Comparison of ENCODE assay signal across 8 mouse cellular contexts in genomic region chr16:30060412-30060811, GRCm38 (mm10). TPM values are rescaled to one million over a fixed set of nuclear protein-coding genes. Genes with fewer than 3 reads are reported as not detected.
DNase-seq lines count a peak whose midpoint lies in the region; ATAC-seq lines count a peak whose summit lies in the region.

No protein-coding gene starts in this region.

- peaks cover 57% of the 10 kb centered on the region for H3K27me3 ChIP-seq in hindbrain, embryonic 15.5 days
- peaks cover 71% of the 10 kb centered on the region for H3K27me3 ChIP-seq in hindbrain, embryonic 12.5 days
- H3K27me3 ChIP-seq in forebrain, embryonic 16.5 days (replicated peaks; ENCODE audit: control insufficient read depth, insufficient read depth, low read length), result peaks cover 13% of the 10 kb centered on the region
- H3K27me3 ChIP-seq in midbrain, embryonic 11.5 days (ENCODE audit: control insufficient read depth, insufficient read depth, low read length), result peaks cover 48% of the 10 kb centered on the region

- 0 out of 2 replicates have a peak overlapping the region, but pooled peaks have one; percentile 18 for H3K27ac ChIP-seq in hindbrain, embryonic 15.5 days (replicated peaks)
- H3K27ac ChIP-seq in hindbrain, embryonic 12.5 days, result no peak overlapping the region
- no peak overlapping the region for H3K27ac ChIP-seq in forebrain, embryonic 16.5 days (ENCODE audit: low read length)
- H3K27ac ChIP-seq in midbrain, embryonic 11.5 days (ENCODE audit: low read depth, low read length), result no peak overlapping the region

- WGBS in hindbrain, embryonic 15.5 days, result 5% methylated on average over 8 of the region's 8 CpGs
- 8% methylated on average over 8 of the region's 8 CpGs for WGBS in hindbrain, embryonic 12.5 days
- WGBS in forebrain, embryonic 16.5 days, result 8% methylated on average over 8 of the region's 8 CpGs
- WGBS in midbrain, embryonic 11.5 days, result 5% methylated on average over 8 of the region's 8 CpGs

- no peaks in the 10 kb centered on the region for H3K9me3 ChIP-seq in hindbrain, embryonic 15.5 days
- H3K9me3 ChIP-seq in hindbrain, embryonic 12.5 days (replicated peaks), result no peaks in the 10 kb centered on the region
- H3K9me3 ChIP-seq in forebrain, embryonic 16.5 days (ENCODE audit: control insufficient read depth, low read length), result no peaks in the 10 kb centered on the region
- H3K9me3 ChIP-seq in midbrain, embryonic 11.5 days (ENCODE audit: control insufficient read depth, low read length), result no peaks in the 10 kb centered on the region

- H3K4me2 ChIP-seq in hindbrain, embryonic 15.5 days, result peak overlapping the region; percentile 34
- H3K4me2 ChIP-seq in hindbrain, embryonic 12.5 days (replicated peaks), result no peak overlapping the region
- 0 out of 2 replicates have a peak overlapping the region, but pooled peaks have one; percentile 18 for H3K4me2 ChIP-seq in forebrain, embryonic 16.5 days (ENCODE audit: low read length)
- H3K4me2 ChIP-seq in midbrain, embryonic 11.5 days, result no peak overlapping the region

- no peaks in the 10 kb centered on the region for H3K36me3 ChIP-seq in hindbrain, embryonic 15.5 days
- H3K36me3 ChIP-seq in hindbrain, embryonic 12.5 days, result no peaks in the 10 kb centered on the region
- H3K36me3 ChIP-seq in forebrain, embryonic 16.5 days (ENCODE audit: control insufficient read depth, insufficient read depth), result no peaks in the 10 kb centered on the region
- H3K36me3 ChIP-seq in midbrain, embryonic 11.5 days (ENCODE audit: control insufficient read depth, insufficient read depth, low read length), result no peaks in the 10 kb centered on the region

- H3K4me1 ChIP-seq in hindbrain, embryonic 15.5 days (replicated peaks), result peaks cover 36% of the 10 kb centered on the region
- peaks cover 37% of the 10 kb centered on the region for H3K4me1 ChIP-seq in hindbrain, embryonic 12.5 days
- H3K4me1 ChIP-seq in forebrain, embryonic 16.5 days (replicated peaks; ENCODE audit: control insufficient read depth, insufficient read depth, low read length), result peaks cover 37% of the 10 kb centered on the region
- H3K4me1 ChIP-seq in midbrain, embryonic 11.5 days (ENCODE audit: control insufficient read depth, insufficient read depth, low read length), result peaks cover 19% of the 10 kb centered on the region

- no peak overlapping the region for H3K4me3 ChIP-seq in hindbrain, embryonic 15.5 days
- no peak overlapping the region for H3K4me3 ChIP-seq in hindbrain, embryonic 12.5 days
- no peak overlapping the region for H3K4me3 ChIP-seq in forebrain, embryonic 16.5 days (replicated peaks; ENCODE audit: low read length)
- no peak overlapping the region for H3K4me3 ChIP-seq in midbrain, embryonic 11.5 days (ENCODE audit: low read depth, low read length)

- ATAC-seq in hindbrain, embryonic 15.5 days (ENCODE audit: low FRiP score, low read depth), result no peak
- ATAC-seq in hindbrain, embryonic 12.5 days (ENCODE audit: low FRiP score), result no peak
- no peak for ATAC-seq in forebrain, embryonic 16.5 days
- no peak for ATAC-seq in midbrain, embryonic 11.5 days (ENCODE audit: low FRiP score)

- DNase-seq in kidney, adult 9 months, result peak; percentile 88
- DNase-seq in lung, postnatal 25 days (ENCODE audit: low spot score), result peak; percentile 90
- no peak for DNase-seq in thymus, postnatal 14 days
- no peak for DNase-seq in thymus, postnatal 25 days
- DNase-seq in midbrain, embryonic 11.5 days (ENCODE audit: low spot score, missing footprints), result no peak

- no peak overlapping the region for H3K9ac ChIP-seq in hindbrain, embryonic 15.5 days
- H3K9ac ChIP-seq in hindbrain, embryonic 12.5 days, result no peak overlapping the region
- H3K9ac ChIP-seq in forebrain, embryonic 16.5 days (replicated peaks; ENCODE audit: low read depth, low read length), result no peak overlapping the region; the same call in 1 of the 2 replicates
- no peak overlapping the region for H3K9ac ChIP-seq in midbrain, embryonic 11.5 days (ENCODE audit: low read length)

RNA-seq across cellular contexts. Expression of gene Hes1, which starts 3.8 kb away (rescaled TPM):
- 14.5 and 17.0 TPM in 2 replicates for polyA plus RNA-seq in hindbrain, embryonic 15.5 days (2015; fragmentation: Nextera tagmentation; extraction: Ambion mirVana)
- 39.5 and 40.3 TPM in 2 replicates for polyA plus RNA-seq in hindbrain, embryonic 12.5 days (2016; fragmentation: Nextera tagmentation; extraction: Ambion mirVana)
- polyA plus RNA-seq in forebrain, embryonic 16.5 days (2015; fragmentation: Nextera tagmentation; extraction: Ambion mirVana), result 9.6 and 14.5 TPM in 2 replicates
- polyA plus RNA-seq in midbrain, embryonic 11.5 days (2014; fragmentation: Nextera tagmentation; extraction: Ambion mirVana), result 30.4 and 33.6 TPM in 2 replicates

Comparison
In these comparisons a context has a peak if more than half of its experiments do, and no peak if none do; other contexts are left out.
1. H3K4me2 ChIP-seq: peak in hindbrain, embryonic 15.5 days (single experiment) and forebrain, embryonic 16.5 days (single experiment); none in hindbrain, embryonic 12.5 days (single experiment) and midbrain, embryonic 11.5 days (single experiment).
2. DNase-seq: peak in kidney, adult 9 months (single experiment) and lung, postnatal 25 days (single experiment); none in thymus, postnatal 14 days (single experiment), thymus, postnatal 25 days (single experiment) and midbrain, embryonic 11.5 days (single experiment).